Mouse (Mus musculus) gastrocnemius, postnatal 25 days (tissue): ENCODE results near the gene Hip1r. TPM values are rescaled to one million over a fixed set of nuclear protein-coding genes. Genes with fewer than 3 reads are reported as not detected.
"Not testable (repeated sequence)": the region's sequence is repeated elsewhere in the genome, so short reads cannot be mapped to it uniquely, and the experiment has no call there.

Experiments
- DNase-seq: peaks from one replicate; pipeline ENCODE4 v3.0.0; 2022
- microRNA-seq, 2 experiments: library from miRNA; unstranded; fragments of <30 nt; microRNA quantifications; one replicate each; pipeline ENCODE4 v1.2.0; 2021; ENCODE audit warnings: borderline replicate concordance in 2 of 2
- total RNA-seq, 2 experiments: library from RNA; stranded (reverse); gene quantifications; 1 replicate in 1 of 2; 2 replicates in 1 of 2; pipeline ENCODE4 v1.2.3; 2021

Gene Hip1r
- total RNA-seq, 2 experiments from 2014 or later = 6.2 to 6.6 TPM

DNA sequence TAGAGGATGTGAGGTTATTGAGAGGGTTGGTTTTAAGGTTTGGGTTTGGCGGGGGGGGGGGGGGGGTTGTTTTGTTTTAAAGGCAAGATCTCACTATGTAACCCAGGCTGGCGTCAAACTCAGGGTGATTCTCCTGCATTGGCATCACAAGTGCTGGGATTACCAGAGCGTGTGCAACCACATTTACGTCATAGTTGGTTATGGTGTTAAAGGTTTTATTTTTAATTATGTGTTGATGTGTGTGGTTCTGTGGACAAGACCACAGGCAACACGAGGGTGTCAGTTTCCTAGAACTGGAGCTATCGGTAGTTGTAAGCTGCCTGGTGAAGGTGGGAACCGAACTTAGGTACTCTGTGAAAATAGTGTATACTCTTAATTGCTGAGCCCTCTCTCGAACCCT lies 62.4 kb downstream of the Hip1r start:
- no peak for DNase-seq

DNA sequence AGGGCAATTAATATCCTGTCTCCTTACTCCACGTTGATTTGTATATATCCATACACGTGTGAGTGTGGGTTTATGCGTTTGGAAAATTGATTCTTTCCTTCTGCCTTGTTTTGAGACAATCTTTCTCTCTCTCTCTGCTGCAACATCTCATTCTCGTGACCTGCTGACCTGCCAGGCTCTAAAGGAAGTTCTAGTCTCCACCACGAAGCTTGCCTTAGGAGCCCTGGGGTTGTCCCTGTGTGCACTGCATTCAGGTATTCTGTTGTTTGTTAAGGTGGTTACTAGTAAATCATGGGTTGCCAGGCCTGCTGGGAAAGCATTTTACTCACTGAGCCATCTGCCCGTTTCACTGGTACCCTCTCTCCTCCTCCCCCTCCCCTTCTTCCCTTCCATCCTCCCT lies 62.9 kb downstream of the Hip1r start:
- no peak for DNase-seq

DNA sequence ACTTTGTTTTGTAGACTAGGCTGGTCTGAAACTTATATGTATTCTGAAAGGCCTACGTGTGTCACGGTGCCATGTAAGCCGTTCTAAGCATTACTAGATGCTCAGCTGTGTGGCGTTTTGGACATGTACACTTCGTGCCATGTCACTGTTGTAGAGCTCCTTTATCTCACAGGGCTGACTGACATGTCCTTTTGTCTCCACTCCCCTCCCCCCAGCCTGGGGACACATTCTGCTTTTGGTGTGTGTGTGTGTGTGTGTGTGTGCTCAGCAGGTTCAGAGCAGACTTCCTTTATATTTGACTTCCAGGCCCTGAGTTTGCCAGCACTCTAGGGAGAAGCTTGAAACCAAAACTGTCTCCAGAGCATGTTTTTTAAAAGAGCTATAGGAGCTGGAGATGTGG lies 63.4 kb downstream of the Hip1r start:
- DNase-seq = no peak

DNA sequence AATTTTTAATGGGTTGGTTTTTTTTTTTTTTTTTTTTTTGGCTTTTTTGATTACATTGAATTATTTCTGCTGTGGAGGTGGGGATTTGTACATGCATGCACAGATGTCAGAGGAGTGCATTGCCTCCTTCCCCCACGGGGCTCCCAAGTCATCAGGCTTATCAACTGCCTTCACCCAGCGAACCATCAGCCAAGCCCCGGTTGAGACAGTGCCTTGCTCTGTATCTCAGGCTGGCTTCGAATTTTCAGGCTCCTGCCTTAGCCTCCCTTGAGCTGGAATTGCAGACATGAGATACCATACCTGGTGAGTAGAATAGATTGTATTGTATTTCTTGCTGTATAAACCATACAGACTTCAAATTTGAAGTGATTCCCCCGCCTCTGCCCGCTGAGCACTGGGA lies 66.2 kb downstream of the Hip1r start:
- DNase-seq = no peak

DNA sequence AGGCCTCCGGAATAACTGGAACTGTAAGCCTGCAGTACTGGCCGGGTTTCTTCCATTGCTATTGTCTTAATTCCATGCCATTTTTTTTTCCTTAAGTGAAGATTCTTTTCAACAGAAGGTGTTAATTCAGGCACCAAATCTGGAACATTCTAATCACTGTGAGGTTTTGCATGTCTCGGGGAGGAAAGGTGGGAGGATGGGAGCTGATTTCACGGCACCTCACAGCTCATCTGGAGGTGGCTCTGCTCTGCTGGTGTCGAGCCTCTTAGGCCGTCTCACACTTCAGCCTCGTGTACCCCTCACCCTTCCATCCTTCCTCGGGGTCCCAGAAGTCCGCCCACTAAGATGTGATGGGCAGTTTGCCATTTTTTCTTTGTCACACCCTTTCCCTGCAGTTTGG lies 67.7 kb downstream of the Hip1r start:
- DNase-seq = no peak

DNA sequence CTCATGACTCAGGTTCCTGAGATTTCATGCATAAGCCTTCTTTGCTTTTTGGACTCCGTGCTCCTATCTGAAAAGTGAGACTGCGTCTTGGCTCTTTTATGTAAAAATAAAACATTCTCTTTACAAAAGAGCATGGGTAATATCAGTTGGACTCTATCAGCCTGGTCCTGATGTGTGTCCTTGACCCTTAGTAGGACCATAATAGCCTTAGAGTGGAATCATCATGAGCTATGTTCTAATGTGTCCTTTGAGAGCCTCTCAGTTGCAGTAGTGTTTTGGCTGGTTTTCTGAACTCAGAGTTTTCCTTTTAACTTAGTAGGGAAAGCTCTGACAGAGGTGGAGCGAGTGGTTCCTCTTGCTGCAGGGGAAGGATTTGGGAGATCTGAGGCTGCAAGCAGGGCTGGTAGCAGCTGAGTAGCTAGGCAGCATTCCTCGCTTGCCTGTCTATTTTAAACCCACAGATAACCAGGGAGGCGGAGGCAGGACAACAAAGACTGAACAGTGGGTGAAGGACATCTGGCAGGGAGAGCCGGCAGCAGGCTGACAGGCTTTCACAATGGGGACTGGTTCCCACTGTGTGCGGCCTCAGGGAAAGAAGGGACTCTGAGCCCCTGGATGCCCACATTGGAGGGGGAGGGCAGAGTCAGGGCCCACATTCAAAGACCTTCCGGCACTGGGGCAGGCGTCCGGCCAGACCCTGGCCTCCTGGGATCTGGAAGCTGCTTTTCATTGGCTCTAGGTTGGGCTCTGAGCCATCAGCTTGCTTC lies 70.0 kb downstream of the Hip1r start:
- DNase-seq = no peak

DNA sequence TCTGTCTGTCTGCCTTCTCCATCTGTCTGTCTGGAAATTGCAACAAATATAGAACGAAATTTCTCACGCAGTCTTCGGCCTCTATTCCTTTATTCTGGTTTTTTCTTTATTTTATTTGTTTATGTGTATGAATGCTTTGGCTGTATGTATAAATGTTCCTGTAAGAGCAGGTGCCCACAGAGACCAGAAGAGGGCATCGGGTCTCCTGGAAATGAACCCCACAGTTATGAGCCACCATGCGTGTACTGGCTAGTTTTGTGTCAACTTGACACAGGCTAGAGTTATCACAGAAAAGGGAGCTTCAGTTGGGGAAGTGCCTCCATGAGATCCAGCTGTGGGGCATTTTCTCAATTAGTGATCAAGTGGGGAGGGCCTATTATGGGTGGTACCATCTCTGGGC lies 70.6 kb downstream of the Hip1r start:
- DNase-seq = no peak

DNA sequence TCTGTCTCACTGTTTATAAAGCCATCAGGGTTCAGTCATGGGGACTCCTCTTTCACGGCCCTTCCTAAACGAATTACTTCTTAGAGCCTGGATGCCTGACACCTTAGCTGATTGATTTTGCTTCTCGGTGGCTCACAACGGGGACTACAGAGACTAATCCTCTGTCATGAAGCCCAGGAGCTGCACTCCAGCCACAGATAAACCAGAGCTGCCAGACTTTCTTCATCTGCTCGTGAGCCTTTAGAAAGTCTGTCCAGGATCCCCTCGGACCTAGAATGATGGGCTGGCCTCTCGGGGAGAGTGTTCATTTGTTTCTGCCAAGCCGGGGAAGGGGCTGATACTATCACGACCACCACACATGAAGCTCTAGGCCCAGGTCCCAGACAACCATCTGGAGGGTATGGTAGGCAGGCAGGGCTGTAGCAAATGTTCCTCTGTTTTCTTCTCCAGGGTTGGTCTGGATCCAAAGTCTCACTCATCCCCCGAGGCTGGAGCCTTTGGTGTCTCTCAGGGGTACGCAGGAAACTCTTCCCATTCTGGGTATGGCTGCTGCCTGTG lies 72.1 kb downstream of the Hip1r start:
- DNase-seq = no peak

DNA sequence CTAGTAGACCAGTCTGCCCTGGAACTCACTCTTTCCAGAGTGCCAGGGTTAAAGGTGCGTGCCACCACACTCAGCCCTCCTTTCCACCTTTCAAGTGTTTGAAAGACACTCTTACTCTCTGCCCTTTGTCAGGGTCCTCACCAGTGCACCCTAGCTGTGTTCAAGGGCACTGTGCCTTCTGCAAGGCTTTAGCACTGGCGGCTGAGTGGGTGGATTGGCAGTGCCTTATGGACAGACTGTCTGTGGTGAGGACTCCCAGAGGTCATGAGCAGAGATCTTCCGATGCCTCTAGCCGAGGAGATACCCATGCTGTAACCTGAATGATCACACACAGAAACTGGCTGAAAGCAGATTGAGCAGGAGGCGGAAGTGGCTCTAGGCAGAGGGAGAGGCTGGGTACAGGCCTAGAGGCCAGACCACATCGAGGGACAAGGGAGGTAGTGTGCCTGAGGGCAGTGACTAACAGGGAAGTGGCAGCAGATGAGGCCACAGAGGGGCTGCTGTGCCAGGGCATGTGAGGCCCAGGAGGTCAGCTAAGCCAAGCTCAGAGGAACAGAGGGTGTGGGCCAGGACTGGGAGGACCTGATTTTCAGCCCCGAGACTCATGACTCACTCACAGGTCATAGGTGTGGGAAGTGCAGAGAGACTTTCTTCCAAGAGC lies 73.4 kb downstream of the Hip1r start:
- no peak for DNase-seq

DNA sequence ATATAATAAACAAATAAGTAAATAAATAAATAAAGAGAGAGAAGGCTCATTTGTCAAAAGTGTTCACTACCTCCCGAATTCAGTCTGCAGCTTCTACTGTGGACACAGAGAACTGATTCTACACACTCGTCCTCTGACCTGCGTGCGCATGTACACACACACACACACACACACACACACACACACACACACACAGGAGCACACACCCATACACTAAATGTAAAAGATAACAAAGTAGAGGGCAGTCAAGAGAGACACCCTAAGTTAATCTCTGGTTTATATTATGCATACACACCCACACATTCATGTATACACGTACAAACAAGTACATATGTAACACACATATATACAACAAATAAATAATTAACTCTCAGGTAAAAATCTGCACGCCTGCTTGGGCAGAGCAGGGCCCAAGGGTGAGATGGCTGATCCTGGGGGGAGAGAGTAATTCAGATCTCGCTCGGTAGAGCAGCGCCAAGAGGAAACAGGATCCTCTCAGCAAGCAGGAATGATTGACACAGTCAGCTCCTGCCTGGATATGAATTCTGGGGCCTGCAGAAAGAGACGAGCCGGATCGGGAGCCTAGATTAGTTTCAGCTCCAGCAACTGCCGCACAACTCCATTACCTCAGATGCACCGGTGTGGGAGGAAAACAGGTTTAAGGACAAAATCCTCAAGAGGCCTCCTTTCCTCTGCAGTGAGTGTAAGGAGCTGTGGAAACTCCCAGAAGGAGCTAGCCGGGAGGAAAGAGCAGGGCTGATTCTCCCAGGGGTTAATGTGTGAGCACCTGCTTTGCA lies 76.0 kb downstream of the Hip1r start:
- DNase-seq = no peak

DNA sequence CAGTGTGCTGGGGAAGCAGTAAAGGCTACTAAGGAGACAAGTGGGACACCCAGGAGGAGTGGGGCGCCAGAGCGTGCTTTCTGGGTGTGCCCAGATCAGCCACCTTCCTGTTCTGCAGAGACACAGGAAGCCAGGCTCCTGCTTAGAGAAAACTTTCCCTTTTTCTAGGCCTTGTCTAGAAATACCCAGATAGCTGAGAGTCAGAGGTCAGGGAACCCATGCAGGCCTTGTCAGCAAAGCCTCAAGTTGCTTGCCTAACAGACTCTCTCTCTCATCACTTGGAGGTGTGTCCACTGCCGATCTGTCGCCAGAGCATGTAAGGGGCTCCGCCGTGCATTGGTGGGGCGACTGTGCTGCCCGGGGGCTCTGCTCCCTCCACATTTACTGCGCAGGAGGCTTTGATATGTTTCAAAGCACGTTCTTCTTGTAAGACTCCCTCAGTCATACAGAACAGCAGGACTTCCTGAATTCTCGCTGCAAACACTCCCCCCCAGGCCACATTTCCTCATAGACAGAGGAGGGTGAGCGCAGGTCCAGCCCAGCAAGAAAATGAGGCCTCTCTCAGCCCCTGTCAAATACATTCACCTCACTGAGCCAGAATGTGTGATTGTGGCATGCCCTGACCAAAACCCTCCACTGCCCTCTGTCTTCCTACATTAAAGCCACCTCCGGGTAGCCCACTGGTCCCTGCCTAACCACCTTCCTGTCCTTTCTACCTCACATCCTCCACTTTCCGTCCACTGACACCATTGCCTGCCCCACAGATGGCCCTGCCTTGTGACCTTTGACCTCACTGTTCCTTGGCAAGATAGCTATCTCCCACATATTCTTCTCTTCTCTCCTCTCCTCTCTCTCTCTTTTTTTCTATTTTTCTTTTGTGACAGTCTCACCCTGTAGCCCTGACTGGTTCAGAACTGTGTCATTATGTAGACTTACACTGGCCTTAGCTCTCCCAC lies 76.9 kb downstream of the Hip1r start:
- DNase-seq = no peak

DNA sequence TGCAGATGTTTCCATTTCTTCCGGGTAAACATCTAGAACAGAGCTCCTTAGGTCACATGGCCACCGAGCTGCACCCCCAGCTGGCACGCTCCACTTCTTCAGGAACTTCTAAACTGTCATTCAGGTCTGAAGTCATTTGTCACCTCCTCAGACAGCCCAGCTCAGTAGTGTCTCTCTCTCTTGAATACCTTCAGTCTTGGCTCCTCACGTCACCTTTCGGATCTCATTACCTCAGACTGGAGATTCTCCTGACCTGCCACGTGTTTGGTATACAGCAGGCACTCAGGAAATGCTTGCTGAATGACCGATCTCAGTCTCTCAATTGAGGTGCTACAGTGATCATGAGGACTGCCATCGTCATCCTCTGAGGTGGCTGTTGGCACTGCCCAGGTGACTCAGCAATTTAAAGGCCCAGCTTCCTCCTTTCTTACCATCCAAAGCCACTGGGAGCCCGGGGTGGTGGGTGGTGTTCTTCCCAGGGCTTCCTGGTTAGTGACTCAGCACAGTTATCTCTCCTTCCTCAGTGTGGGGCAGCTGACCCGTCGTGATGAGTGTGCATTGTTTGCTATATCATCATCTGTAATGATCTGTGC lies 78.6 kb downstream of the Hip1r start:
- DNase-seq = no peak

DNA sequence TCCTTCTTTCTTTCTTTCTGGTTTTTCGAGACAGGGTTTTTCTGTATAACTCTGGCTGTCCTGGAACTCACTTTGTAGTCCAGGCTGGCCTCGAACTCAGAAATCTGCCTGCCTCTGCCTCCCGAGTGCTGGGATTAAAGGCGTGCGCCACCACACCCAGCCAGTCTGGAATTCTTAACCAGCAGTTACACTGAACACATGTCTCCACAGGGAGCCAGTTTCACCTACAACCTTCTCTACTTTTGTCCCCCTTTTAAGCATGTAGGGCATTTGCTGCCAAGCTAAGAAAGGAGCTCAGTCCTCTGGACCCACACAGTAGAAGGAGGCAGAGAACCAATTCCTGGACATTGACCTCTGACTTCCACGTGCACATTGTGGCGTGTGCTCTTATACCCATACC lies 79.2 kb downstream of the Hip1r start:
- not testable (repeated sequence) for DNase-seq

Small RNA genes lying within 50 kb of the gene (microRNA-seq; reads per million reads assigned to microRNA genes)
- gene Mir7032 = 0 reads per million in 2 experiments

Other genes starting within 250 kb of the Hip1r start
- gene Rsrc2, start 224.2 kb upstream of the Hip1r start, total RNA-seq = 10 to 100 TPM; 31.5 to 36.2 TPM
- gene Kntc1, start 223.9 kb upstream of the Hip1r start, total RNA-seq = under 1 TPM; 0.28 to 0.99 TPM
- under 1 TPM in 1 of 2 experiments, not detected in 1; 0.75 TPM for gene Hcar2, start 108.1 kb upstream of the Hip1r start, total RNA-seq
- 1 to 10 TPM in 1 of 2 experiments, under 1 TPM in 1; 0.18 to 1.2 TPM for gene Hcar1, start 93.6 kb upstream of the Hip1r start, total RNA-seq
- 10 to 100 TPM; 40.5 to 44.6 TPM for gene Denr, start 66.5 kb upstream of the Hip1r start, total RNA-seq
- not detected for gene Gm43518, start 46.2 kb upstream of the Hip1r start, total RNA-seq
- 1 to 10 TPM; 1.4 to 1.8 TPM for gene Ccdc62, start 42.9 kb upstream of the Hip1r start, total RNA-seq
- gene Vps37b, start 58.6 kb downstream of the Hip1r start, total RNA-seq = 1 to 10 TPM; 4.2 to 6.3 TPM
- gene Abcb9, start 122.2 kb downstream of the Hip1r start, total RNA-seq = 1 to 10 TPM; 7.9 to 9.5 TPM
- 10 to 100 TPM; 10.0 to 10.4 TPM for gene Ogfod2, start 138.7 kb downstream of the Hip1r start, total RNA-seq
- 10 to 100 TPM; 36.0 to 40.9 TPM for gene Arl6ip4, start 142.5 kb downstream of the Hip1r start, total RNA-seq